Mouse (Mus musculus) spleen, adult 2 months (tissue): Measurements from ENCODE around the gene Gm45234.

Experiments
- CTCF ChIP-seq: fragments of 200-500 bp; IDR thresholded peaks from 2 replicates; pipeline ENCODE4 v1.5.1; 2011; ENCODE audit warnings: mild to moderate bottlenecking, inconsistent platforms; ENCODE audit not compliant: insufficient read depth, insufficient read length, insufficient replicate concordance; ENCODE audit errors: extremely low read depth
- POLR2A ChIP-seq: fragments of 200-500 bp; IDR thresholded peaks from 2 replicates; pipeline ENCODE4 v1.6.1; 2011; ENCODE audit warnings: low read depth, low read length, inconsistent platforms

- no peak for TF ChIP-seq POLR2A
- TF ChIP-seq CTCF: no peak
Measured at GRCm38 (mm10) chr6:124690517-124690916, 65.3 kb downstream of the Gm45234 start.
